Mouse (Mus musculus) retina, postnatal 7 days (tissue): ENCODE measurements around the gene Tmem170.

Experiments
- DNase-seq: peaks from one replicate; pipeline ENCODE4 v3.0.0-alpha.2; 2012; ENCODE audit warnings: low read depth, low spot score

Tmem170 gene

DNA sequence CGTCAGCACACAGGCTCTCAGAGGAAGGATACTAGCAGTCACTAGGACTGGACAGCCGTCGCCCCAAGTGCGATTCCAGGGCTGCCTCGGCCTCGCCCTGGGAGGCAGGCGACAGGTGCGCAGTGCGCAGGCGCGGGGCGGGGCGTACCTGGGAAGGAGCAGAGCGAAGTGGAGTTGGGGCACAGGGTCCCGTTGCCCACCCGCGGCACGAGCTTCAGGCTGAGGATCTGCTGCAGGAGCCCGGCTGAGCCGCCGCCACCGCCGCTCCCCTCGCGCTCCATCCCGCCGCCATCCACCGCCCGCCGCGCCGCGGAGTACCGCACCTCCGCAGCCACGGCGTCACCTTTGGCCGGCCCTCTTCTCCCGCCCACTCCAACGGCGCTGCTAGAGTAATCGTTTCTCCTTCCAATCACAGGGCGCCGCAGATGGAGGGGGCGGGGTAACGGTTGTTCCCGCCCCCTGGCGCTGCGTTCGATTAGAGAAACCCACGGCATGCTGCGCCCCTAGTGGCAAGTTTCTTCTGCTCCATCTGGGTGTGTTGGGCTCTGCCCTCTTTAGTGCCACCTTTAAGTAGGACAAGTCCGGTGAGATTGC, at the start of gene Tmem170:
Gene Tmem170, minus strand, starts transcription at position 396 of the 594 bp plus-strand sequence.
- peak; percentile 99 for DNase-seq

DNA sequence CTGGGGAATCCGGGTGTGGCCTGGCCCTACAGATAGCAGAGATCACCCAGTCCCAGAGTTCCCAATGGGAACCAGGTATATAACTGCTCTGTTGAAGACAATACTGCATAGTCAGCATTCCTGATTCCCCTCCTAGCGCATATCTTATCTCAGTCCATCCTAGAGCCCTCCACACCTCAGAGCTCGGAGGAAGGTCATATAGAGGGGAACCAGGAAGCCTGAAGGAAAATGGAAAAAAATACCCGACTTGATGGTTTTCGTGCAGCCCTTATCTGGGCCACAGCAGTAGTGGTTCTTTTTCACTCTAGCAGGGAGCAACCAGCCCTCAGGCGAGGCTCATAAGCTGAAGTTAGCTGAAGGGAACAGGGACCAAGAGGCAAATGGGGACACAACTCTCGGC, 48.4 kb upstream of the Tmem170 start:
- DNase-seq: no peak

DNA sequence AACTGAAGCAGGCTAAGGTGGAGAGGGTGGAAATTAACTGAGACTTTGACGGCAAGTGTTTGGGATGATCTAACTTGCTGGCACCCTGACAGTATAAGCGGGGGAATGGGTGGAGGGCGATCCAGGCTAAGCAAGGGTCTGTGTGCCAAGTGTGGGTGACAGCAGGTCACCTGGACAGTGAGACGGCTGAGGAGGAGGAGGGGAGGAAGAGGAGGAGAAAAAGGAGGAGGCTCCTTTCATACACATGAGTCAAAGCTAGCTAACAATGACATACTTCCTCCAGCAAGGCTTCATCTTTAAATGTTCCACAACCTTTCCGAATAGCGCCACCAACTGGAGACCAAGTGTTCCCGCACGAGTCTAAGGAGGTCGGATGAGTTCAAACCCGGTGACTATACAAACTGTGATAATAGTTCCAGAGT, 46.8 kb upstream of the Tmem170 start:
- no peak for DNase-seq

DNA sequence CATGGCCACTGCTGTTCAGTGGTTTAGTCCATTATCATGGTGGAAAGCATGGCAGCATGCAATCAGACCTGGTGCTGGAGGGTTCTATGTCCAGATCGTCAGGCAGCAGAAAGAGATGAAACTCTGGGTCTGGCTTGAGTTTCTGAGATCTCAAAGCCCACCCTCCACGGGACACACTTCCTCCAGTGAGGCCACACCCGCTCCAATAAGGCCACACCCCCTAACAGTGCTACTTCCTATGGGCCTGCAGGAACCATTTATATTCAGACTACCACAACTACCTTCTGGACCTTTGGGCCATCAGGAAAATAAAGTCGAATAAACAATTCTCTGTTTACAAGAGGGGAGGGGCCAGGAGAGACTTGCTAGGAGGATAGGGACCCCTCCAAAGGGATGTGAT, 44.4 kb upstream of the Tmem170 start:
- no peak for DNase-seq

DNA sequence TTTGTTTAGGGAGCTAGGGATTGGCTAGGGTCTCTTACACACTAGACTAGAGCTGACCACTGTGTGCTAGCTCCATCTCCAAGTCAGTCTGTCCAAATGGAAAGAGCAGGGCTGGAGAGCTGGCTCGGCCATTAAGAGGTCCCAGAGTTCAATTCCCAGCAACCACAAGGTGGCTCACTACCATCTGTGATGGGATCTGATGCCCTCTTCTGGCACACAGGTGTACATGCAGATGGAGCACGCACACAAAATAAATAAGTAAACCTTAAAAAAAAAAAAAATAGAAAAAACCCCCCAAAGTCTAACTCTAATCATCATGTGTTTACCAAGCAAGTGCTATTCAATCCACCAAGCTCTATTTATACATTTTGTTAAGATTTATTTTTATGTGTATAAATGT, 43.1 kb upstream of the Tmem170 start:
- no peak for DNase-seq

DNA sequence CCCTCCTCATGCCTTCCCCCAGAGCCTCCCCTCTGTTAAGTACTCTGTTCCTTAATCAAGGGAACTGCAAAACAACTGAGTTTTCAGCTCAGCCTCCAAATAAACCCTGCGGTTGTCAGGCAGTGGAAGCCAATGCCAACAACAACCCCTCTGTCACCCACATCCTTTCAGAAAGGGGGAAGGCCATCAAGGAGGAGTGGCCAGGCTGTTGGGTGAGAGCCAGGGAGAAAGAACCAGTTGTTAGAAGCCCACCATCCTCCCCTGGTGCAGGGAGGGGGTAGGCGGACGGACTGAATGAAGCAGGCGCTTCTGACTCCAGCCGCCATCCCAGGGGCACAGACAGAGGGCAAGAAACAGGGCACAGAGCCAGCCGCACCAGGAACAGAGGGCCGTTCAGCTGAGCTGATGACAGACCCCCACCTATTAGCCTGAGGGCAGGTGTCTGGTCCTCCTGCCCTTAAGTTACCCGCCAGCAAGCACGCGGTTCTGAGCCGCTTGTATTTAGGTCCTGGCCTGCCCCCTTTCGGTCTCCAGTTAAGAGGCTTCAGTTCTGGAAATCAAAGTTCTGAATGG, 36.4 kb upstream of the Tmem170 start:
- DNase-seq: no peak

DNA sequence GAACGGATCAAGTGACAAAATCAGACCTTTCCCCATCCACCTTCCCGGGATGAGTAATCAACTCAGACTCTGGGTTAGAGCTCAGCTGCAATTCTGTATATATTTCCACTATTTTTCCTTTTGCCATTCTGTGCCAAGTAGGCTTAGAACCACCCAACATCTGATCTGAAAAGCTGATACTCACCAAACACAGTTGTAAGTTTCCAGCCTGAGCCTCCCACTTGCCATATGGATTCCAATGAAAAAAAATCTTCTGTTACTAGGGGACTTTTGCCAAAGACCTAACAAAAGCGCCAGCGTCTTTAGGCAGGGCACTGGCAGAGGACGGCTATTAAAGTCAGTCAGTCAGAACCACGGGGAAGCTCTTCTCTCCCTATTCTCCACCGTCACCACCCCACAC, 35.0 kb upstream of the Tmem170 start:
- no peak for DNase-seq

DNA sequence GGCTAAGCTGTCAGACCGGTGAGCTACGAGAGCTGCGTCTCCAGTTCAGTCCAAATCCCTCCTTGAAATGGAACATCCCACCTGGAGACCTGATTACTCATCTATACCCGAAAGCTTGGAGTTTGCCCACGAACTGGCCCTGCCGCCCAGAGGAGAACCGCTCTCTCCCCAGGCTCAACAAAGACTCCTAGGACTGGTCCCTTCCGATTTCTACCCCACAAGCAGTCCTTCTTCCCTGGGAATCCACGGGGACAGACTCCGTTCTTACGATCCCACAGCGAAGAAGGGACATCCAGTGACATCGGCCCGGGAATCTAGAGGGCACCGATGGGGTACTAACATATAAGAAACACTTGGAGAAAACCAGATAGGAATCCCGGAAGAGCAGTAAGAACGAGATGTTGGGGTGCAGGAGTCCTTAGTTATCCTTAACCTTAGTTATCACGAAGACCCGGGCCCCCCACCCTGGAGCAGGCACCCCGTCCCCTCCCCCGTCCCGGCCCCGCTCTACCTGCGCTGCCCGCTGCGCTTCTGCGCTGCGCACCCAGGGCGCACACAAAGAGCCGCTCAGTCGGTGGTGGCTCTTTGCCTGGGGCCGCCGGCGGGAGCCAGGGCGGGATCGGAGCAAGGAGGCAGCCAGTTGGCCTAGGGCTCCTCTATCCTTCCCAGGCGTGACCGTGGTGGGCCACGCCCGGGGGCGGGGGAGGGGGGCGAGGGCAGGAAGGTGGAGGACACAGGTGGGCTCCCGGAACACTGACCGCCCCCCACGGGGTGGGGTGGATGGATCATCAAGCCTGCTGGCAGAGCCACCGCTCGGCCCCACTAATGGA, 33.3 kb upstream of the Tmem170 start, which contains the start of gene Chst5:
Gene Chst5, minus strand, starts transcription at position 827 of the 830 bp plus-strand sequence.
- DNase-seq: no peak

DNA sequence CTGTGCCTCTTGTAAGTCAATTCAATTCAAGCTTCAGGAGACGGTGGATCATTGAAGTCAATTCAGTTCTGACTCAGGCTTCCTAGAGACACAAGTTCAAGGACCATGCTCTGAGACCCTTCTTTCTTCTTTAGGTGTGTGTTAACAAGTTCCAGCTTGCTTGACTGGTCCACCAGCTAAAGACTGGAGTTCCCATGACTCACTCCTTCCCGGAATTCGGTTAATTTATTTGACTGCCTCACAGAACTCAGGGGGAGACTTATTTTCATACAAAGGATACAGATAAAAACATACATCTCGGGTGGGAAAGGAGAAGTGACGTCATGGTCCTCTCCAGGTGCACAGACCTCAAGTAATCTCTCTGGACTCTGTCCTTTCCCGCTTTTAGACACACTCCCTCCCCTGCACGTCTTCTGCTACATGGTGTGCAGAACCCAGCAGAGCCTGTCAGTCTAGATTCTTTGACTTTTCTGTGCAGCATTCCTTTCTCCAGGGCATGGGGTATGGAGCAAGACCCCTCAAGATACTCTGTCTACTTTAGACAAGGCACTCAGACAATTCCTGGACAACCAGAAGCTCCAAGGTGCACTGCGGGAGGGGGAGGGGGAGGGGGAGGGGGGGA, 29.1 kb upstream of the Tmem170 start:
- no peak for DNase-seq

DNA sequence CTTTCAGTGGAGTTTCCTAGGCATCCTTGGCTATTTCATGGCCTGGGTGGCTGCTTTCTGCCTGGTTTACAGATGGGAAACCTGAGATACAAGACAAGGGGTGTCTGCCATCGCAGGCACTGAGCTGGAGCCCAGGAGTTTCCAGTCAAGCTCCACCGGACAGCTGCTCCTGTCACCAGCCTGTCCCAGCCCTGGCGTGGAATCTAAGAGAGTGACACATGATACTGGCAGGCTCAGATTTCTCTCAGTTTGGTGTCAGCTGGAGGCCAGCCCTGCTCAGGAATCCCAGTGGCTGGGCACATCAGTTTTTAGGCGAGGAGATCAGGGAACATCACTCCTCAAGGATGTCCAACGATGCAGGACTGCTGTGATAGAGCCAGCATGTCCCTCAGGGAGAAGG, 25.5 kb upstream of the Tmem170 start:
- no peak for DNase-seq

DNA sequence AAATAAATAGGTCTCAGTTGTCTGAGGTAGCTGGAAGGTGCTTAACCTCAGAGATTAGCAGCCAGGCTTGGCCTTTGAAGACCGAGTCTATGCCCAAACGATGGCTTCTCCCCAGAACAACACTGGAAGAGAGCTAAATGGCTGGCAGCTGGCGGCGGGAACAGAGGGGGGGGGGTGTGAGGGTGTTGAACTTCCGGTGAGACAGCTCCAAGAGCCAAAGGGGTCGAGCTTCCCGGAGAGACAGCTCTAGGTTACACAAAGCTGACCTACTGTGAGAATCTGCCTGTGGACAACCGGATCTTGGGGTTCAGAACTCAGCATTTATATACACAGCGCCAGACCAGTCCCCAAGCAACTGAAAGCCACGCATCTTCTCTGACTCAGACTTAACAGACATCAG, 22.0 kb upstream of the Tmem170 start:
- no peak for DNase-seq

DNA sequence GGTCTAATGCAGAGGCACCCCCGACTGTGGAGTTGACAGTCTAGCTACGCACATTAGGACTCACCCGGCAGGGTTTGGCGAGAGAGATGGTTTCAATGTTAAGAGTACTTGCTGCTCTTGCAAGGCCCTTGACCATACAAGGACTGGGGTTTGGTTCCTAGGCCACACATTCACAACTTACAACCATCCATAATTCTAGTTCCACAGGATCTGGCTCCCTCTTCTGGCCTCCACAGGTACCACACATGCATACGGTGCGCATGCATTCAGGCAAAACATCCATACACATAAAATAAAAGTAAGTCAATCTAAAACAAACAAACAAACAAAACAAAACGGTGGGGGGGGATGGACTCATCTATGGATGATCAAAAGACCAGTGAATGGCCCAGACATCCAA, 18.4 kb upstream of the Tmem170 start:
- DNase-seq: no peak

DNA sequence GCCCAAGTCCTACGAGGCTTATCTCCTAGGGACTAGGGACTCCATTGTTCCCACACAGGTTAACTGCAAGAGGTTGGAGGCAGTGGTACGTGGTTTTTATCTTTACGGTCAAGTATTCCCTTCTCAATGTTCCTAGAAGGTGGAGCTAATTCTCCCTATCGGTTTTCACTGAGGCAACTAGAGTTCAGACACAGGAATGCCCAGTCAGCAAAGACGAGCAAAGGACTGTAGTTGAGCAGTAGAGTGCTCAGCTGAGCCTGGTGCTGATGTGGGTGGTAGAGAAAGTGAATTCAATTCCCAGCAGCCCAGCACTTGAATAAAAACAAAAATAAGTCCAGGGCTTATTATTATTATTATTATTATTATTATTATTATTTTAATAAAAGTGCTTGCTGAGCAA, 16.1 kb upstream of the Tmem170 start:
- no peak for DNase-seq

DNA sequence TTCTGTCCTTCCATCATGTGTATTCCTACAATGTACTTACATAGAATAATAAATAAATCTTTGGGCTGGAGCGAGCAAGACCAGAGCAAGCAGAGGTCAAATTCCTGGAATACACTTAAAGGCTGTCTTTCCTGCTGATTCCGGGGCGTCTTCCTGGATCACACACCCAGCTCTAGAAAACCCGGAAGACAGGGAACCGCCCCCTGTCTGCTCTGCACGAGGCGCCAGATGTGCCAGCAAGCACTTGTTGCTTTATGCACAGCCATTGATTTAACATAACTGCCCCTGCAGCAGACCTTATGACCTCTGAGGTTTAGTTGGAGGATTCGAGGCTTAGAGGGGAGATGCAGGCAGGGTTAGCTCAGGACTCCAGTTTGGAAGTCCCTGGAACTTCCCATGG, 15.4 kb upstream of the Tmem170 start:
- DNase-seq: no peak

DNA sequence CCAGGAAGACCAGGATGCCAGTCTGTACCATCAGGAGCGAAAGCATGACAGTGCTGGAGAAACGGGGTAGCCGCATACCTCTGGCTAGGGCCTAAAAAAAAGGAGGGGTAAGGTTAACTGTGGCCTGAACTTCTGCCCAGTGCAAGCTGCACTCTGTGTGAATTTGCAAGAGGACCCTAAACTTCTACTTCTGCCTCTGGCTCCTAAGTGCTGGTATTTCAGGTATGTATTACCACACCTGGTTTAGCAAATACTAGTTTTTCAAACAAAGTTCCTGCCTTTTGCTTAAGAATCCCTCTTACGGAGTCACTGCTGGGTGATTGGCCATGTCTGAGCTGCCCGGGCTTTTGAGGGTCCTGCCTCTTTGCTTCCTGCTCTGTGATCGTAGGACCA, 14.4 kb upstream of the Tmem170 start:
- DNase-seq: no peak

DNA sequence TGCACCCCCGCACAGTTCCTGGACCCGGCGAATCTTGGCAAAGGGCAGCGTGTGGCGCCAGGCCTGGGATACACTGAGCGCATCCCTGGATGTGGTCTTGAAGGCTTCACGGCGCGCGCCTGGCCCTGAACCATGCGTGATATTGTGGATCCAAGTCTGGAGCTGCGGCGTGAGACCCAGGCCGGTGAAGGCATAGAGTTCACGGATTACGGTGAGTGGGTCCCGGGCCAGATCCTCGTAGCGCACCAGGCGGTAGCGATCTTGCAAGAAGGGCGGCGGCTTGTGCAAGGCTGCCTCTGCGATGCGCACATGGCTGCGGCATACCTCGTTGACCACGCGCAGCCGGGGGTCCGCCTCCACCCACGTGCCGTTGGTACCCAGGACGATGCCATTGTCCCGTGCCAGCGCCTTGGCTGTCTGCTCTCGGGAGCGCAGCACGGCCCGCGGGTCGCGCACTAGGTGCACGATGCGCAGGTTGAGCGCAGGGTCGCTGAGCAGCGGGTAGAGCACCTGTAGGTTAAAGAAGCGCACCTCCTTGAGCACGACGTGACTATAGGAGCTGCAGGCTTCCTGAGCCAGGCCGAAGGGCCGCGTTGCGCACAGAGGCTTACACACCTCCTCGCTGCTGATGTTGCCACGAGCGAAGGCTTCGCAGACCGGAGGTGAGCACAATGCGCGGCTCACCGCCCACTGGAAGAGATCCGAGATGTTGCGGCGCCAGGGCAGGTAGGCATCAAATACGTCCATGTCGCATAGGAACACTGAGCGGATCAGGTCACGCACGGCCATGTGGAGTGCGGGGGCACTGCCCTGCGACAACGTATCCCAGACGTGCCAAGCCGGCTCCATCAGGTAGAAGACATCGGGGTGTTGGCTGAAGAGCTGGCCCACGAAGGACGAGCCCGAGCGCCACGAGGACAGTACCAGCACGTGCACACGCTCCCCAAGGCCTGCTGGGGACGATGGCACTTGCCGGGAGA, 13.7 kb upstream of the Tmem170 start:
- no peak for DNase-seq

DNA sequence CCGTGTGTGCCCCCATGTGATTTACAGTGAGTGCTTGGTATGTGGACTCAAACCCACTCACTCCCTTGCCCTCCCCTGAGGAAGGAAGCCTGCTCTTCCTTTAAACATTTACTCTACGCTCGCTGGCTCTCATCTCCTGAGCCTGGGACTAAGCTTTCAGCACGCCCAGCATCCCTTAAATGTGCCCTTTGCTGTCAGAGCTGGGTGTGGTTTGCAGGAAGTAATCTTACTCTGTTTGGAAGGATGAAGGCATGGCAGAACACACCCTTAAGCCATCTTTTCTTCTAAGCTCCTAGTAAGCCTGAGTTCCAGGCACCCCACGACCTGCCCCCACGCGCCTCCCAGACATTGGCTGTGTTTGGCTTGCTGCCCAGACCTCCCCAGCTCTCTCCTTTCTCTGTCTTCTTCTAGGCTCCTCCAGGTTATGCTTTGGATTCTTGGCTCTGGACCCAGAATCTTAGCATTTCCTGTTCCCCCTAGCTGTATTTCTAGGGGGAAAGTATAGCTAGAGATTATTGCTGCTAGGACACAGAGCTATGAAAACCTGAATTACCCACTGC, 11.6 kb upstream of the Tmem170 start:
- no peak for DNase-seq

DNA sequence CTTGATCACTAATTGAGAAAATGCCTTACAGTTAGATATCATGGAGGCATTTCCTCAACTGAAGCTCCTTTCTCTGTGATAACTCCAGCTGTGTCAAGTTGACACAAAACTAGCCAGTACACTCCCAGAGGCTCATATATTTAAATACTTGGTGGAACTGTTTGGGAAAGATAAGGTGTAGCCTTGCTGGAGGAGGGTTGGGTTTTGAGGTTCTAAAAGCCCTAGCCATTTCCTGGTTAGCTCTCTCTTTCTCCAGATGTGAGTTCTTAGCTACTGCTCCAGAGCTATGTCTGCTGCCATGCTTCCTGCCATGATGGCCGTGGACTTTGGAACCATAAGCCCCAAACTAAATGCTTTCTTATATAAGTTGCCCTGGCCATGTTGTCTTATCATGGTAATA, 10.9 kb upstream of the Tmem170 start:
- DNase-seq: no peak

DNA sequence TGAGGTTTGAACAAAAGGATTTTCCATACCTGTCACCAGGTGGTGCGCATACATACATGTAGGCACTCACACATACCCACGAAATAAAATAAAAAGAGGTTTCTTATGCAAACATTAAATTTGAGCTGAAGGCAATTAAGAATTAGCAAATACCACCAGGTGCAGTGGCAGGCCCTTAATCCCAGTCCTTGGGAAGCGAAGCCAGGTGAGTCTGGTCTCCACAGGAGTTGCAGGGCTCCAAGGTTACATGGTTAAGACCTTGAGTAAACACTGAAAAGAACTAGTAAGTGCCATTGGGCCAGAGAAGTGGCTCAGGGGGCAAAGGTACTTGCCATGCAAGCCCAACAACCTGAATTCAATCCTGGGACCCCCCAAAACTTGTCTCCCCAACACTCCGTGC, 7.1 kb upstream of the Tmem170 start:
- DNase-seq: no peak

DNA sequence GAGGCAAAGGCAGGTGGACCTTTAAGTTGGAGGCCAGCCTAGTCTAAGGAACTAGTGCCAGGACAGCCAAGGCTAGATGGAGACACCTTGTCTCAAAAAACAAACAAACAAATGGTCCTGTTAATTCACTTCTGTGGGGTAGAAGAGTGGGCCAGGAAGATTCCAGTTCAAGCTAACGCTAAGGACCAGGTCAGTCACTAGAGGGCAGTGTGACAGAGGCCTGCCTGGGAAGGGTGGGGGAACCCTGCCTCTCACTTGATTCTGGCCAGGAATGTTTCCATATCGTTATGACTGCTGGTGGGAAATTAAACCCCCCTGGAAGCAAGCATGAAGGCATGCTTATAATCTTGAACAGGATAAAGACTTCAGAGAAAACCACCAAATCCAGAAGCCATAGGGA, 5.0 kb upstream of the Tmem170 start:
- DNase-seq: peak; percentile 44

DNA sequence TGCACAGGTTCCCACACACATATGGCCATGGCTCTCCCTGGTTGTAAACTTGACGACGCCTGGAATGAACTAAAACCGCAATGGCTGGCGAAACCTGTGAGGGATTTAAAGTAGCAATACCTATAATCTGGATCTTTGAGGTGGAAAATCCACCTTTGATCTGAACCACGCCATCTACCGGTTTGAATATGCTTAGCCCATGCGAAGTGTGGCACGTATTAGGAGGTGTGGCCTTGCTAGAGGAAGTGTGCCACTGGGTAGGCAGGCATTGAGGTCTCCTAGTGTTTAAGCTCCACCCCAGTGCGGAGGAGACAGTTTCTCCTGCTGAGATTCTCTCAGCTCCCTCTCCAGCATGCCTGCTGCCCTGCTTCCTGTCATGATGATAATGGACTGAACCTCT, 1.2 kb upstream of the Tmem170 start:
- no peak for DNase-seq
